Mouse (Mus musculus): Measurements from ENCODE around the gene Gabrb1.

The Gabrb1 gene

GRCm38 (mm10) chr5:72162855-72163254 lies 504.9 kb downstream of the Gabrb1 start:
- no peak for DNase-seq (ENCODE audit: low spot score)

DNA sequence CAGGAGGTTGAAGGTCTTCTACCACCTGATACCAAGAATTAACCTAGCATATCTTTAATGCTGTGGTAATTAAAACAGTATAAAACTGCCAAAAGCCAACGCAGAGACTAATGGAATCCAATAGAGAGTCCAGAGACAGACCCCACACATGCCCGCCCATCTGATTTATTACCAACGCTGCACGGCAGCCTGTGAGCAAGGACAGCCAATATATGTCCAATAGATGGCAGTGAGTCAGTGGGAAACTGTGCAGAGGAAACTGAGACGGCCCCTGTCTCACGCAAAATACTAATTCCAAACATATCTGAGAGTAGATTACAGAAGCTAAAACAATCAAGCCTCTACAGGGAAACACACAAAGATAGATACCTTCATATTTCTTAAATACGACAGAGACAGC lies 506.5 kb downstream of the Gabrb1 start:
- DNase-seq (ENCODE audit: low spot score): no peak

DNA sequence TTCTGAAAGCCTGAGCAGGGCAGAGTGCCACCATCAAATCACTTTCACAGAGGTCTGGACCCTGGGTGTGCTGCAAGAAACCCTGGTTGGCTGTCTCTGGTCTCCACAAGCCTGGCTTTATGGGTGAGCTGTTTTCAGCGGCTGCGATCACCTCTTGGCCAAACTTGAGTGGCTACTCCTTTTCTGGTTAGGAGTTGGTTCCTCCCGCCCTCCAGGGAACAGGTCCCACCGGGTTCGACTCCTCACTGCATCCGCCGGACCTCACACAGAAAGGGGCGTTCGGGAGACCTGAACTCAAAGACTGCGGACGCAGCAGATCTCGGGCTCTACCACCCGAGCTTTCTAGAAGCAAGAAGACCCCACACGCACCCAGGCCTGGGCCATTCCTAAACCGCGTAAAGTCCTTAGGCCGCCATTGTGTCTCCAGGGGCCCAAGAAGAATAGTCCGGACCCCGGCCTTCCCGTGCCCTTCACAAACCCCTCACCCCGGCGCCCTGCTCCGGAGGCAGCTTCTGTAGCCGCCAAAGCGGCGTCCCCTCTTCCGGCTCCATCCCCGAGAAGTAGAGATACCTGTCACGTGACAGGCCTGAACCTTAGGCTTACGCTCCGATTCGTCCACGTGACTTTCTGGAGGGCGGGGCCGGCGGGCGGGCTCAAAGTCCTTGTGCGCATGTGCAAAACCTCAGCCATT lies 509.8 kb downstream of the Gabrb1 start, which contains the start of gene Commd8:
TSS of gene Commd8 (minus strand) at position 596 of the 691 bp plus-strand sequence.
- DNase-seq (ENCODE audit: low spot score): peak; percentile 95

GRCm38 (mm10) chr5:72168285-72168621 lies 510.3 kb downstream of the Gabrb1 start:
- no peak for DNase-seq (ENCODE audit: low spot score)

DNA sequence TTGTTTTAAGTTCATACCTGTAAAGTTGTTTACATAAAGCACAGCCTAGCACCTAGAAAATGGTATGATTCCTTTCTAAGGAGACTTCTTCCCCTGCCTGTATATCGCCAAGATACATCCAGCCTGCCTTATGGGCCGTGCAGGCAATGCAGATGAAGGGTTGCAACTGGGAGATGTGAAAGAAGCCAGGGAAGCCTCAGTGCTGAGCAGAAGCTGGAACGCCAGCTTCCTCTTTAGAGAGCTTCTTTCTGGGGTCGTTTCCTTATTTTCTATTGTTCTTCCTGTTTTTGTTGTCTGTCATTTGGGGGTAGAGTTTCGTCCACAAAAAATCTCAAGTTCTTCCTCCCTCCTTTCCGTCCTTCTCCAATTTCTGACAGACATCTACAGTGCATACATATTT lies 512.2 kb downstream of the Gabrb1 start:
- no peak for DNase-seq (ENCODE audit: low spot score)

- DNase-seq (ENCODE audit: low spot score): peak; percentile 42
These were observed 514.8 kb downstream of the Gabrb1 start for GRCm38 (mm10) chr5:72172675-72173074.

DNA sequence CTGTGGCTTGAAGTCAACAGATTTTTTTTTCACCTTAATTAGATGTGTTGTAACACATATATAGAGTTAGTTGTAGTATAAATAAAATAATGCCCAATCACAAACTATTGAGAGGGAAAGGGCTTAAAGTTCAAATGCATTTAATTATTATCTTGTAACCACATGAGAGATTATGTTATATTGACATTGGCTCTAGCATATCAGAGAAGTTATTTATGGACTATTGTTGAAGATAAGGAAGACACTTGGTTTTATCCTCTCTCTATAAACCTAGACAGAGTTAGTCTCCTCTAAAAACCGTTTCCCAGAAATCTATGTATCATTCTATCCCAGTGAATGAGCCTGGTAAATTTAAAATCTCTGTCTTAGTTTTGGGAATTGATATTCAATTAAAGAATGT lies 515.6 kb downstream of the Gabrb1 start:
- DNase-seq (ENCODE audit: low spot score): no peak

DNA sequence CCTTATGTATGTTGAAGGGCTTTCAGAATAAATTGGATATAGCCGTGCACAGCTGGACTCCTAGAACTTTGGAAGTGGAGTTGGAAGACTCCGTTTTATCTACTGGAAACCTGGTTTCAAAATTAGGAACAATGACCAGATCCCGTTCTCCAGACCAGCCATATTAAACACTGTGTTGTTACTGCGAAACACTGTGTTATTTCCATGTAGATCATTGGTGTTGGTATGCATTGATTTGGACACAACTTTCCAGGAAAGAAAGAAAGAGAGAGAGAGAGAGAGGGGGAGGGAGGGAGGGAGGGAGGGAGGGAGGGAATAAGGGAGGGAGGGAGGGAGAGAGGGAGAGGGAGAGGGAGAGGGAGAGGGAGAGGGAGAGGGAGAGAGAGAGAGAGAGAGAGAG lies 517.1 kb downstream of the Gabrb1 start:
- no peak for DNase-seq (ENCODE audit: low spot score)

DNA sequence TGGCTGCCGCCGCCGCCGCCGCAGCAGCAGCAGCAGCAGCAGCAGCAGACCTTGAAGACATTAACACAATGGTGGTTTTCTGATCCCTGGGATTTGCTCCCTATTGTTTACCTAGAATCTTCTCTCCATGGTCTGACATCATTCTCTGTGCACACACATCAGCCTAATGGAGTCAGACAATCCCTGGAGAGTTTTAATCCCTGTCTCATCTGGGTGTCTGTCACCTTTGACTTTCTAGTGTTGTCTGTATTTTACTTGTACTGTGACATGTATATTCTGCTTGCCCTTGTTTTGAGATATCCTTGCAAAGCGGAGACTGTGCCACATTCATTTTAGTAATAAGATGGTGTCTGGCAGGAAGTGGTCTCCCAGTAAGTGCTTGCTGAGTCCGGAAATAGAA lies 517.6 kb downstream of the Gabrb1 start:
- DNase-seq (ENCODE audit: low spot score): no peak

DNA sequence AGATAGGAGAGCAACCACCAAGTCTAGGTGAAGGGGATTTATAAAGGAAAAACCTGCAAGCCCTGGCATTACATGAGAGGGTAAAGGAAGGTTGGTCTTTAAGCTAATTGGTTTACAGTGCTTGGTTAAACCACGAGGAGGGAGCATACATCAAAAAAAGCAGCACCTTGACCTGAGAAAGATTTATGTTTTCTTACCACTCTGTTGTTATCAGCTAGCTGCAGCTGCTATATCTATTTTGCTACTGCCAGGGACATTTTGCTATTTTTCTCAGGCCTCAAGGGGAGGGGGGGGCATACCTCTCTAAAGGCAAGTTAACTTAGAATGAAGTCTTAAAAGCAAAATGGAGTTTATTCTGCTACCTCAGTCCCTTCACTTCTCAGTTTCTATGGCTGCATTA lies 523.3 kb downstream of the Gabrb1 start:
- no peak for DNase-seq (ENCODE audit: low spot score)

- no peak for DNase-seq (ENCODE audit: low spot score)
These were observed 524.9 kb downstream of the Gabrb1 start for GRCm38 (mm10) chr5:72182804-72183203.

DNA sequence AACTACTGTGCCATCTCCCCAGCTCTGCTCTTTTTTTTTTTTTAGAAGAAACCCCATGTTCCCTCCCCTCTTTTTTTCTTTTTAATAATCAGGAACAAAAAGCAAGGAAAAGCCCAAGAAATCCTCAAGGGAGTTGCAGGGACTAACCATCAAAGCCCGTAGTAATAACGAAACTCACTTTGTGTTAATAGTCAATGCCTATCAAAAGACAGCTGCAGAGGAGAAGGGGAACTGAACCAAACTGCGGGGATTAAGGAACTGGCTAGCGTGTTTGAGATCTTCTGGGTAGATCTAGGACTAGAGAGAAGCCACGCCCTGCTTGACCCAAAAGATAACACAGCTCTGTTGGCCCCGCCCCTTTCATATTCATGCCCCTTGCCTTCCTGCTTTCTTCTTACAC lies 526.0 kb downstream of the Gabrb1 start:
- peak; percentile 33 for DNase-seq (ENCODE audit: low spot score)

DNA sequence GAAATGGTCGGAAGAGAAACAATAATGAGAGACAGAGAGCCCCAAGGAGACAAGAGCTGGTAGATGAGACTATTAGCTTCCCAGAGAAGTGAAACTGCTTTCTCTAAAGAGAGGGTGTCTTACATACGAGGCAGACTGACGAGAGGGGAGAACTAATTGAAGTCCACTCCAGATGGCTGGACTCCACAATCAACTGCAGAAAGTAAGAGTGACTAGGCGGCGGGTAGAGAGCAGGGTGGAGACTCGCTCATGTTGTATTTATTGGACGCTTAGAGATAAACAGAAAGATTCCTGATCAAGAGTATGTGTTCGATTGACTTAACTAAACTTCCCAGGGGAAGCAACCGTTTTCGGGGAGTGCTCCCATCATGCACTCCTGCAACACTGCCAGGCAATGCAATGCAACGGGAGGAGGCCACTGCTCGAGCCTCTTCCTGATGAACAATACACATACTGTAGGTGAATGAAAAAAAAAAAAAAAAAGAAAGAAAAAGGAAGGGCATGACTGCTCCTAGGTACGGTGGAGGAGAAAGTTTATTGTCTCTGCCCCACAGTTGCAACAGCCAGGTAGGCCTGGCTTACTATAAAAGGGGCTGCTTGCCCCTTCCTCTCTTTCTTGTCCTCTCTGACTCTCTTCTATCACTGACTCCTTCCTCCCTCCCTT lies 526.7 kb downstream of the Gabrb1 start:
- DNase-seq (ENCODE audit: low spot score): no peak

- no peak for DNase-seq (ENCODE audit: low spot score)
These were observed 533.2 kb downstream of the Gabrb1 start for GRCm38 (mm10) chr5:72191154-72191553.

DNA sequence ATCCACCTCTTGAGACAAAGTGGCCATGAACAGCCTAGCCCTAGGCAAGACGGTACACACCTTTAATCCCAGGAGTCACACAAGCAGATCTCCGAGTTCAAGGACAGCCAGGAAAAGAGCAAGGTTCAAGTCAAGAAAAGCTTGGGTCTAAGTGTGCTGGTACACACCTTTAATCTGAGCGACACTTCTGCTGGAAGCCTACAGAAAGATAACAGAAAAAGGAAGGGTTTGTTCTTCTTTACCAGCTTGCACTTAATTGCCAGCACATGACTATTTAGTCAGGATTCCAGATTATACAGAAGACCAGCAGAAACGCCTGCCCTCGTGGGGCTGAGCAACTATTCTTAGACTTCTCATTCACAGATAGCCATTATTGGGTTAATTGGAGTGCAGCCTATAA lies 534.0 kb downstream of the Gabrb1 start:
- no peak for DNase-seq (ENCODE audit: low spot score)

- DNase-seq (ENCODE audit: low spot score): no peak
These were observed 537.5 kb downstream of the Gabrb1 start for GRCm38 (mm10) chr5:72195442-72195841.
